ENCODE assay signal across 9 mouse cellular contexts in genomic region chr11:115052206-115052605, GRCm38 (mm10). TPM values are rescaled to one million over a fixed set of nuclear protein-coding genes. Genes with fewer than 3 reads are reported as not detected.
A peak's percentile ranks its signal among the peaks of the same experiment; 100 is the strongest.
DNase-seq lines count a peak whose midpoint lies in the region; ATAC-seq lines count a peak whose summit lies in the region.
"Had no signal": no experiment of that assay in that cellular context is flagged by ENCODE, and none has a peak within 500 bp of the region (broad histone marks: within the 10 kb centered on the region; RNA-seq: fewer than 3 reads in every experiment).

No protein-coding gene starts in this region.

- H3K27ac ChIP-seq in neural tube, embryonic 11.5 days (ENCODE audit: low read depth, low read length), result no peak overlapping the region
- H3K27ac ChIP-seq: macrophage had no signal

- no peak for ATAC-seq in CD4-positive, CD25-positive, alpha-beta regulatory T cell, adult 4 months
- ATAC-seq in granulocyte monocyte progenitor cell, adult 5-6 weeks (replicated peaks; ENCODE audit: poor library complexity, severe bottlenecking), result peak; percentile 78
- no peak for ATAC-seq in neural tube, embryonic 11.5 days (ENCODE audit: insufficient read depth, low FRiP score, low TSS enrichment)

- H3K36me3 ChIP-seq in neural tube, embryonic 11.5 days (ENCODE audit: control insufficient read depth, insufficient read depth, low read length), result no peaks in the 10 kb centered on the region

- H3K27me3 ChIP-seq in neural tube, embryonic 11.5 days (ENCODE audit: control insufficient read depth, insufficient read depth, low read length), result no peaks in the 10 kb centered on the region

- H3K4me1 ChIP-seq in neural tube, embryonic 11.5 days (ENCODE audit: control insufficient read depth, insufficient read depth, low read length), result no peaks in the 10 kb centered on the region

- no peak overlapping the region for H3K4me2 ChIP-seq in neural tube, embryonic 11.5 days (ENCODE audit: low read depth)

- H3K9ac ChIP-seq in neural tube, embryonic 11.5 days (ENCODE audit: low read length), result no peak overlapping the region

- H3K9me3 ChIP-seq in neural tube, embryonic 11.5 days (ENCODE audit: control insufficient read depth, low read length), result no peaks in the 10 kb centered on the region

- H3K4me3 ChIP-seq in neural tube, embryonic 11.5 days (ENCODE audit: low read depth, low read length), result no peak overlapping the region

- DNase-seq in CD4-positive, CD25-positive, alpha-beta regulatory T cell, adult 2 months (ENCODE audit: low read depth, low spot score), result peak; percentile 51
- DNase-seq in lung, adult 18-20 months, result peak; percentile 2 to 23
- no peak for DNase-seq in lung, postnatal 25 days (ENCODE audit: low spot score)
- DNase-seq in neural tube, embryonic 11.5 days (ENCODE audit: low spot score), result peak; percentile 56
- no peak for DNase-seq in left cerebral cortex, adult 9 months (ENCODE audit: low spot score in 2 of 2)
- no peak for DNase-seq in layer of hippocampus, postnatal 14 days (ENCODE audit: low spot score in 2 of 2)

- 6% methylated on average over 9 of the region's 9 CpGs for WGBS in neural tube, embryonic 11.5 days

RNA-seq across cellular contexts. Expression of gene Cd300ld3, which starts 4.0 kb away (rescaled TPM):
- polyA plus RNA-seq in CD4-positive, CD25-positive, alpha-beta regulatory T cell, adult 4 months (2017; shearing (Covaris generic)), result not detected
- total RNA-seq in granulocyte monocyte progenitor cell, adult 5-6 weeks (2014; fragmentation: Nextera tagmentation), result not detected in 2 replicates
- not detected in 2 replicates for total RNA-seq in granulocyte monocyte progenitor cell, adult 5-6 weeks (2017)
- not detected in 2 replicates for polyA plus RNA-seq in neural tube, embryonic 11.5 days (2014; fragmentation: Nextera tagmentation; extraction: Ambion mirVana)
- not detected for total RNA-seq in layer of hippocampus, postnatal 14 days (2021)

RNA-seq across cellular contexts. Expression of gene Cd300e, which starts 9.8 kb away (rescaled TPM):
- under 1 TPM in 1 of 2 experiments, not detected in 1; 0.29 TPM for polyA plus RNA-seq in CD4-positive, CD25-positive, alpha-beta regulatory T cell, adult 4 months (2017; shearing (Covaris generic))
- not detected in 2 replicates for total RNA-seq in granulocyte monocyte progenitor cell, adult 5-6 weeks (2014; fragmentation: Nextera tagmentation)
- not detected in 2 replicates for total RNA-seq in granulocyte monocyte progenitor cell, adult 5-6 weeks (2017)
- polyA plus RNA-seq in neural tube, embryonic 11.5 days (2014; fragmentation: Nextera tagmentation; extraction: Ambion mirVana), result not detected in 2 replicates
- not detected for total RNA-seq in layer of hippocampus, postnatal 14 days (2021)

RNA-seq across cellular contexts. Expression of gene Cd300ld5, which starts 14.6 kb away (rescaled TPM):
- polyA plus RNA-seq in CD4-positive, CD25-positive, alpha-beta regulatory T cell, adult 4 months (2017; shearing (Covaris generic)), result not detected
- not detected in 2 replicates for total RNA-seq in granulocyte monocyte progenitor cell, adult 5-6 weeks (2014; fragmentation: Nextera tagmentation)
- total RNA-seq in granulocyte monocyte progenitor cell, adult 5-6 weeks (2017), result not detected in 2 replicates
- not detected in 2 replicates for polyA plus RNA-seq in neural tube, embryonic 11.5 days (2014; fragmentation: Nextera tagmentation; extraction: Ambion mirVana)
- 1 to 10 TPM; 2.3 to 2.8 TPM for total RNA-seq in layer of hippocampus, postnatal 14 days (2021)

RNA-seq across cellular contexts. Expression of gene Cd300ld4, which starts 25.4 kb away (rescaled TPM):
- polyA plus RNA-seq in CD4-positive, CD25-positive, alpha-beta regulatory T cell, adult 4 months (2017; shearing (Covaris generic)), result not detected
- total RNA-seq in granulocyte monocyte progenitor cell, adult 5-6 weeks (2014; fragmentation: Nextera tagmentation), result not detected in 2 replicates
- total RNA-seq in granulocyte monocyte progenitor cell, adult 5-6 weeks (2017), result not detected in 2 replicates
- not detected in 2 replicates for polyA plus RNA-seq in neural tube, embryonic 11.5 days (2014; fragmentation: Nextera tagmentation; extraction: Ambion mirVana)
- not detected for total RNA-seq in layer of hippocampus, postnatal 14 days (2021)

RNA-seq across cellular contexts. Expression of gene Cd300ld2, which starts 36.2 kb away (rescaled TPM):
- polyA plus RNA-seq in CD4-positive, CD25-positive, alpha-beta regulatory T cell, adult 4 months (2017; shearing (Covaris generic)), result not detected
- total RNA-seq in granulocyte monocyte progenitor cell, adult 5-6 weeks (2014; fragmentation: Nextera tagmentation), result not detected in 2 replicates
- not detected in 2 replicates for total RNA-seq in granulocyte monocyte progenitor cell, adult 5-6 weeks (2017)
- not detected in 2 replicates for polyA plus RNA-seq in neural tube, embryonic 11.5 days (2014; fragmentation: Nextera tagmentation; extraction: Ambion mirVana)
- total RNA-seq in layer of hippocampus, postnatal 14 days (2021), result not detected

Comparison
In these comparisons a context has a peak if more than half of its experiments do, and no peak if none do; other contexts are left out.
1. DNase-seq: peak in CD4-positive, CD25-positive, alpha-beta regulatory T cell, adult 2 months (single experiment), lung, adult 18-20 months (2 of 2) and neural tube, embryonic 11.5 days (single experiment); none in lung, postnatal 25 days (single experiment), left cerebral cortex, adult 9 months (0 of 2) and layer of hippocampus, postnatal 14 days (0 of 2).